Mouse (Mus musculus) kidney, postnatal 0 days (tissue): ENCODE results near the gene 3110040M04Rik. TPM values are rescaled to one million over a fixed set of nuclear protein-coding genes. Genes with fewer than 3 reads are reported as not detected.
A peak's percentile ranks its signal among the peaks of the same experiment; 100 is the strongest.

Experiments used
- ATAC-seq: fragments of 200-750 bp; cut with Nextera tagmentation; replicated peaks from 2 replicates; pipeline ENCODE4 v1.8.0; 2017; ENCODE audit warnings: low read depth, moderate number of reproducible peaks, moderate TSS enrichment, moderate library complexity; ENCODE audit not compliant: low FRiP score
- DNase-seq: peaks from one replicate; pipeline ENCODE4 v3.0.0-alpha.2; 2016; ENCODE audit warnings: low spot score
- H3K27ac ChIP-seq: fragments of 300-500 bp; sonication (generic); 2 replicates; pipeline ENCODE4 v1.5.1; 2014; ENCODE audit warnings: mild to moderate bottlenecking
- H3K27me3 ChIP-seq: fragments of 300-500 bp; sonication (generic); 2 replicates; pipeline ENCODE4 v1.6.1; 2014; ENCODE audit warnings: low read length, mixed read lengths; ENCODE audit not compliant: insufficient read depth
- H3K36me3 ChIP-seq: fragments of 300-500 bp; sonication (generic); 2 replicates; pipeline ENCODE4 v1.6.1; 2014; ENCODE audit warnings: low read length, mixed read lengths; ENCODE audit not compliant: insufficient read depth
- H3K4me1 ChIP-seq: fragments of 300-500 bp; sonication (generic); replicated peaks from 2 replicates; pipeline ENCODE4 v1.6.1; 2014; ENCODE audit warnings: antibody characterized with exemption, low read length, mixed read lengths; ENCODE audit not compliant: insufficient read depth
- H3K4me2 ChIP-seq: fragments of 300-500 bp; sonication (generic); 2 replicates; pipeline ENCODE4 v1.6.1; 2014; ENCODE audit warnings: mild to moderate bottlenecking, low read length, moderate library complexity, mixed read lengths
- H3K4me3 ChIP-seq: fragments of 300-500 bp; sonication (generic); replicated peaks from 2 replicates; pipeline ENCODE4 v1.5.1; 2014; ENCODE audit warnings: low read depth, low read length
- H3K9ac ChIP-seq: fragments of 300-500 bp; sonication (generic); 2 replicates; pipeline ENCODE4 v1.6.1; 2014; ENCODE audit warnings: low read depth, low read length
- H3K9me3 ChIP-seq: fragments of 300-500 bp; sonication (generic); replicated peaks from 2 replicates; pipeline ENCODE4 v1.6.1; 2016; ENCODE audit warnings: low read length, inconsistent platforms, mixed read lengths
- CTCF ChIP-seq: IDR thresholded peaks from 2 replicates; pipeline ENCODE4 v1.5.1; 2016; ENCODE audit warnings: antibody characterized with exemption, low read depth, mild to moderate bottlenecking, moderate library complexity
- WGBS: fragments of 180-500 bp; shearing (Covaris S2); extraction: QIAGEN DNeasy Blood & Tissue Kit; methylation state at CpG from one replicate; pipeline ENCODE4 v1.1.7; 2014; 5-methylcytosine and 5-hydroxymethylcytosine counted together
- polyA plus RNA-seq: library from polyadenylated mRNA; unstranded; fragments of >200 nt; fragmentation: Nextera tagmentation; extraction: Ambion mirVana; gene quantifications from 2 replicates; pipeline ENCODE4 v1.2.1, GENCODE M21; 2015

Gene 3110040M04Rik
- polyA plus RNA-seq, 1 experiment from 2014 or later: 0.92 TPM

DNA sequence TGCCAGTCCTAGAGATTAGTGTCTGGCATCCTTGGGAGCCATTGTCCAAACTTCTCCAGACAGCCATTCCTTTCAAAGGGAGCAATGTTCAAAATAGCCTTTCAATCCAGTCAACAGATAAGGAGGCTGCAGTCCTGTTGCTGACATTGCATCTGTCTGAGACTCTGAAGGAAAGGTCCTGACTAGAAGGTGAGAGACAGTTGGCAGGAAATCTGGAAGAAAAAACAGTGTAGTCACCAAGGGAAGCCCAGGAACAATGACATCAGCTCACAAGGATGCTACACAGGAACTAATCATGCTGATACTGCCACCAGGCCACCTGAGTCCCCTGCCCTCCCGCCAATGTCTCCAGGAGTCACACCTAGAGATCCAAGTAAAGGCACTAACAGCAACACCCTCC lies 19.5 kb downstream of the 3110040M04Rik start:
- no peak for TF ChIP-seq CTCF
- Histone ChIP-seq H3K36me3 (no peaks in the 10 kb centered on the region), H3K27ac (no peak overlapping the region), H3K27me3 (no peaks in the 10 kb centered on the region), H3K4me1 (no peaks in the 10 kb centered on the region), H3K9me3 (no peaks in the 10 kb centered on the region), H3K4me3 (no peak overlapping the region), H3K4me2 (no peak overlapping the region), H3K9ac (no peak overlapping the region)
- DNase-seq (no peak), ATAC-seq (no peak)
- WGBS: 72% methylated on average over 1 of the region's 1 CpGs

DNA sequence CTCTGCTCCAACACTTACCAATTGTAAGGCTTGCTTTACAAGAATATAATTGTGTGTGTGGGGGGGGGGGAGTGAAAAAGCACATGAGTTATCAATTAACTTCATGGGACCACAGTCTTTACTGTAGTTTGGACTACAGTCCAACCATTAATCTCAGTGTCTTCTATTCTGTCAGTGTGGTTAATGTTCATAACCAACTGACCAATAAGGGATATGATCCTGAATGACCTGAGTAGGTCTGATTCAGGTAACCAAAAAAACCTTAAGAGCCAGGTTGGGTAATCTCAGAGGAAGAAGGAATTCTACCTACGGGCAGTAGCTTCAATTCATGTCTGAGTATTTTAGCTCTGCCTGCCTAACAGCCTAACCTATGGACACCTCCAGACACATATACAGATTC lies 20.6 kb downstream of the 3110040M04Rik start:
- Histone ChIP-seq H3K36me3 (no peaks in the 10 kb centered on the region), H3K27me3 (no peaks in the 10 kb centered on the region), H3K9ac (no peak overlapping the region), H3K9me3 (no peaks in the 10 kb centered on the region), H3K4me1 (no peaks in the 10 kb centered on the region), H3K4me2 (no peak overlapping the region), H3K4me3 (no peak overlapping the region), H3K27ac (no peak overlapping the region)
- no peak for DNase-seq
- 78% methylated on average over 1 of the region's 1 CpGs for WGBS
- ATAC-seq: peak; percentile 90
- no peak for TF ChIP-seq CTCF

DNA sequence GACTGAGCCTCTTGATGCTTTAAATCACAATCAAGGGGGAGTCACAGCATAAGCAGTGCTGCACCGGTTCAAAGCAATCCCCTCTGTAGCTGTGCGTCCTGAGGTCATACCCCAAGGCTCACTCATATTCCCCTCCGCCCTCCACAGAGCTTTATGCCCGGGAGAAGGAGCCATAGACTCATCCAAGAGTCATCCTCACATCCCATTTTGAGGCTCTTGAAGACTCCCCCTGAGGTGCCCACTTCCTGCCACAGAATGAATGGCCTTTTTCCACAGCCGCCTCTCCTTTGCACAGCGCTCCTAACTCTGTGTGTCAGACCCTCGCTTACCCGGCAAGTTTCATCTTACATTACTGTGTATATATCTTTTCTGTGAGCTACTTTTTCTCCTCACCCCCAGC lies 23.6 kb downstream of the 3110040M04Rik start:
- H3K9me3 ChIP-seq: no peaks in the 10 kb centered on the region
- WGBS: 55% methylated on average over 8 of the region's 8 CpGs
- TF ChIP-seq CTCF: no peak

DNA sequence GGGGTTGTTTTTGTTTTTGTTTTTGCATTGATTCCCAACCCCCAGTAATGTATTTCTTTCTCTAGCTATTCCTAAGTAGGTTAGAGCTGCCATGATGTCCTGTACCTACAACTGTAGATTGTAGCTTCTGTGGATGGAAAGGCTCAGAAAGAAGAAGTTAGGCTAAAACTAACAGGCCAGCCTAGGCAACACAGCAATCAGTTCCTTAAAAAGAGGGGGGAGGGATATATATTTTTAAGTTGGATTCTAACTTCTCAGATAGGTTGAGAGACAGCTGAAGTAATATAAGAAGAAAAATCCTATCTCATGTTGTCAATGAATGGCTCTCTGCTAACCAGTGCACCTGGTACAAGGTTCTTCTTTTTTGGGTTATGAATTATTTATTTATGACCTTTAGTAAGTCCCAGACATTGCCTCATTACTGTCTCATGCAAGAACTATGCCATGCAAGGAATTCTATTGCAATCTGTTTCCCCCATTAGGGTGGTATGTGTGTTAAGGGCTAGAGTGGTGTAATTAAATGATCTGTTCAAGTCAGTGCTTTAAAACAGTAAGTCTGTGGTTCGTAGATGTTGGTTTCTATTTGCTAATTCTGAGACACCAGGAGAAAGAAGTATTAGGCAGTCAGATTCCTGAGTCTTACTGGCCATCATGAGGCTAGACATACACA lies 24.5 kb downstream of the 3110040M04Rik start:
- no peak overlapping the region for H3K27ac ChIP-seq
- no peaks in the 10 kb centered on the region for H3K36me3 ChIP-seq
- no peak overlapping the region for H3K4me3 ChIP-seq
- no peak overlapping the region for H3K4me2 ChIP-seq
- DNase-seq (no peak), ATAC-seq (no peak)
- WGBS: 71% methylated on average over 1 of the region's 1 CpGs
- no peaks in the 10 kb centered on the region for H3K27me3 ChIP-seq
- H3K9ac ChIP-seq: no peak overlapping the region
- no peaks in the 10 kb centered on the region for H3K9me3 ChIP-seq
- no peak for TF ChIP-seq CTCF
- H3K4me1 ChIP-seq: no peaks in the 10 kb centered on the region

More for the DNA sequence above, 23.6 kb downstream of the 3110040M04Rik start:
- Histone ChIP-seq H3K4me1 (no peaks in the 10 kb centered on the region), H3K27ac (no peak overlapping the region), H3K4me3 (no peak overlapping the region), H3K36me3 (no peaks in the 10 kb centered on the region), H3K9ac (no peak overlapping the region), H3K4me2 (no peak overlapping the region), H3K27me3 (no peaks in the 10 kb centered on the region)
- no peak for DNase-seq
- ATAC-seq: no peak

DNA sequence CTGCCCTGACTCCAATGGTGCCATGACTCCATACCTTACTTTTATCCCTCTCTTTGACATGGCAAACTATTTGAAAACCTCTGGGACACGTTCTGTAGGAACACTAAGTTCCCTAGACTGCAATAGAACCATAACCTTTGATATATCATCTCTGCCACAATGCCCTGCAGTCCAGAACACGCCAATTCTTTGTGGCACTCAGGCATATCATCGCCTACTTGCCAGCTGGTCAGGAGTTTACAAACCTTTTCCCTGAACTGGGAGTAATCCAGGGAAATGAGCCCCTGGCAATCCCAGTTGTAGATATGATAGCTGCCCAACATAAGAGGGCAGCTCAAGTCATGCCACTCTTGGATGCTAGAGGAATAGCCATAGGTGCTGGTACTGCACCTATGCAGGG lies 28.4 kb downstream of the 3110040M04Rik start:
- H3K4me3 ChIP-seq: no peak overlapping the region
- no peaks in the 10 kb centered on the region for H3K9me3 ChIP-seq
- H3K27me3 ChIP-seq: no peaks in the 10 kb centered on the region
- H3K9ac ChIP-seq: no peak overlapping the region
- H3K36me3 ChIP-seq: no peaks in the 10 kb centered on the region
- ATAC-seq (no peak), DNase-seq (no peak)
- H3K27ac ChIP-seq: no peak overlapping the region
- H3K4me1 ChIP-seq: no peaks in the 10 kb centered on the region
- no peak for TF ChIP-seq CTCF
- 71% methylated on average over 3 of the region's 3 CpGs for WGBS
- no peak overlapping the region for H3K4me2 ChIP-seq

DNA sequence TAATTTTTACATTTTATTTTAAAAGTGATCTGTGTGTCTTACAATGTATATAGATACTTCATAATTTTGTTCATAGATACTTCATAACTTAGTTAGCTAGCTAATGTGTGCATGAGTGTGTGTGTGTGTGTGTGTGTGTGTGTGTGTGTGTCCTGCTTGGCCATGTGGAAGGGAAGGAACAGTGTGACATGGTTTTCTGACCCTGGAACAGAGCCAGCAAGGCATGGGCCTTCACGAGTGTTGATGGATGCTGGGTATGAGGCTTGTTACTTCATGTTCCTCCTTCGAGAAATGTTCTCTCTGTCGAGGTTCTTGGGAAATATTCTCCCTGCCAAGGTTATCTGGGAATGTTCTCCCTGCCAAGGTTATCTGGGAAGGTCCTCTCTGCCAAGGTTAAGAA lies 29.8 kb downstream of the 3110040M04Rik start:
- Histone ChIP-seq H3K4me2 (no peak overlapping the region), H3K27me3 (no peaks in the 10 kb centered on the region), H3K27ac (no peak overlapping the region), H3K9me3 (no peaks in the 10 kb centered on the region), H3K36me3 (no peaks in the 10 kb centered on the region), H3K4me3 (no peak overlapping the region), H3K9ac (no peak overlapping the region), H3K4me1 (no peaks in the 10 kb centered on the region)
- TF ChIP-seq CTCF: no peak
- DNase-seq (no peak), ATAC-seq (no peak)
- 74% methylated on average over 3 of the region's 3 CpGs for WGBS

DNA sequence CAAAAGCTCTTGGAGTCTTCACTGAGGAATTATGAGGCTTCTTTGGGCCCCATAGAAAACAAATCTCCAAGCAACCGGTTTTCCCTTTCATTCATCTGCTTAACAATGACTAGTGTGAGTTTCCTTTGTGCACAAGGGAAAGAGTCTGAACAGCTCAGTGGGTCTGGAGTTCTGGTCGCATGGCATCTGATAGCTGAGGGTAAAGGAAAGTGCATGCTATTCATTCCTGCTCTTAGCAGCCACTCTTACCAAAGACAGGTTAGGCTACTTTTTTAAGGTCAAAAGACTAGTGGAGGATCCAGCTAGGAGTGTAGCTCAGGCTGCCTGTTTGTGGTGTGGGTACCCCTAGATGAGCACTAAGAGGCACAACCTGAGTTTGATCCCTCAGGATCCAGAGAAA lies 31.7 kb downstream of the 3110040M04Rik start:
- Histone ChIP-seq H3K4me2 (no peak overlapping the region), H3K4me3 (no peak overlapping the region), H3K9me3 (no peaks in the 10 kb centered on the region), H3K36me3 (no peaks in the 10 kb centered on the region), H3K27ac (no peak overlapping the region), H3K4me1 (no peaks in the 10 kb centered on the region), H3K27me3 (no peaks in the 10 kb centered on the region), H3K9ac (no peak overlapping the region)
- 61% methylated on average over 2 of the region's 2 CpGs for WGBS
- ATAC-seq: no peak
- TF ChIP-seq CTCF: no peak
- DNase-seq: no peak
